Mouse (Mus musculus) lung, embryonic 16.5 days (tissue): ENCODE results near the gene Zfp839. TPM values are rescaled to one million over a fixed set of nuclear protein-coding genes. Genes with fewer than 3 reads are reported as not detected.

Experiments used
- ATAC-seq: fragments of 200-750 bp; cut with Nextera tagmentation; 2 replicates; pipeline ENCODE4 v1.8.0; 2017; ENCODE audit warnings: low read depth, mild to moderate bottlenecking, moderate library complexity
- H3K27ac ChIP-seq: fragments of 300-500 bp; sonication (generic); 2 replicates; pipeline ENCODE4 v1.5.1; 2014; ENCODE audit warnings: mild to moderate bottlenecking, control low read depth, low read length
- H3K27me3 ChIP-seq: fragments of 300-500 bp; sonication (generic); 2 replicates; pipeline ENCODE4 v1.6.1; 2014; ENCODE audit warnings: low read depth, low read length, mixed read lengths; ENCODE audit not compliant: control insufficient read depth, insufficient read depth
- H3K36me3 ChIP-seq: fragments of 300-500 bp; sonication (generic); 2 replicates; pipeline ENCODE4 v1.6.1; 2014; ENCODE audit warnings: low read length; ENCODE audit not compliant: control insufficient read depth, insufficient read depth
- H3K4me1 ChIP-seq: fragments of 300-500 bp; sonication (generic); replicated peaks from 2 replicates; pipeline ENCODE4 v1.6.1; 2014; ENCODE audit warnings: low read length, mixed read lengths; ENCODE audit not compliant: control insufficient read depth, insufficient read depth
- H3K4me2 ChIP-seq: fragments of 300-500 bp; sonication (generic); 2 replicates; pipeline ENCODE4 v1.6.1; 2014; ENCODE audit warnings: low read depth, low read length, control low read depth
- H3K4me3 ChIP-seq: fragments of 300-500 bp; sonication (generic); 2 replicates; pipeline ENCODE4 v1.5.1; 2014; ENCODE audit warnings: mild to moderate bottlenecking, low read length, control low read depth
- H3K9ac ChIP-seq: fragments of 300-500 bp; sonication (generic); 2 replicates; pipeline ENCODE4 v1.6.1; 2014; ENCODE audit warnings: low read length, control low read depth
- H3K9me3 ChIP-seq: fragments of 300-500 bp; sonication (generic); 2 replicates; pipeline ENCODE4 v1.6.1; 2016; ENCODE audit warnings: low read length; ENCODE audit not compliant: control insufficient read depth
- WGBS: fragments of 180-500 bp; shearing (Covaris S2); extraction: QIAGEN DNeasy Blood & Tissue Kit; methylation state at CpG from one replicate; pipeline ENCODE4 v1.1.7; 2014; 5-methylcytosine and 5-hydroxymethylcytosine counted together
- polyA plus RNA-seq: library from polyadenylated mRNA; unstranded; fragments of >200 nt; fragmentation: Nextera tagmentation; extraction: Ambion mirVana; gene quantifications from 2 replicates; pipeline ENCODE4 v1.2.1, GENCODE M21; 2015

Zfp839 gene
- 5.8 and 5.9 TPM in 2 replicates for polyA plus RNA-seq

DNA sequence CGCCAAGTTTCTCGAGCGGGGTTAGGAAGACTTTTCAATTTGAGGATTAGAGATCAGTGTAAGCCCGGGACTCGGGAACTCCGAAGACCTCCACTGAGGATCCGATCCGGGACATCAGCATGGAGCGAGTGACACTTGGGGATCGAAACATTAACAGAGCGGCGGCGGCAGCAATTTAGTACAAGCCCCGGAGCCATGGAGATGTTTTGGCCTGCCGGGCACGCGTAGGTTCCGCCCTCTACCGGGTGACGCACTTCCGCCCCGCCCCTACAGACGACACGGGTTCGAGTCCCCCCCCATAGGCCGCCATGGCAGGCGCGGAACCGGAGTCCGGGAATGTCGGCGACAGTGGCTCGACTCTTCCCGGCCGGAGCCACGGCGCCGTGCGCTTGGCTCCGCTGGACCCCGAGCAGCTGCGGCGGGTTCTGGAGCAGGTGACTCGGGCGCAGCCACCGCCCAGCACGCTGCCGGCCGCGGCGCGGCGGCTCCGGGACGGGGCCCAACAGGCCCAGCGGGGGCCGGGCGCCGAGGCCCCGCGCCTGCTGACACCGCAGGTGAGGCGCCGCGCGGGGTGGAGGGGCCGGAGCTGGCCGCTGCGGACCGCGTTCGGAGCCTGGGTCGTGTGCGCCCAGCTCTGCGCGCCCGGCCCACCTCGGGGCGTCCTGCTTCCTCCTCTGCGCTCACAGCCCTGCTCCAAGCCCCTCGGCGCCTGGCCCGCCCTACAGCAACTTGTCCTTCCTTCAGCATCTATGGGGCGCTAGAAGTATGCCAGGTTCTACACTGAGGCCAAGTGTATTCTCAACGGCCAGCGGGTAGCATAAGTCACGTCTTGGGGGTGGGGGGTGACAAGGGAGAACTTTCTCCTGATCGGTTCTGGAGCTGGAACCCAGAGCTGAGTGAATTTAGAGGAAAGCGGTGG, at the start of gene Zfp839:
Gene Zfp839, plus strand, starts transcription at position 244 of the 919 bp plus-strand sequence.
- Histone ChIP-seq H3K9me3 (no peaks in the 10 kb centered on the region), H3K27me3 (no peaks in the 10 kb centered on the region), H3K4me1 (peaks cover 17% of the 10 kb centered on the region), H3K4me2 (peak within 1 kb of the TSS; percentile 75), H3K9ac (peak within 1 kb of the TSS; percentile 87), H3K27ac (peak within 1 kb of the TSS; percentile 79), H3K36me3 (no peaks in the 10 kb centered on the region; the same call in 1 of the 2 replicates), H3K4me3 (peak within 1 kb of the TSS; percentile 83)
- peak; percentile 82 for ATAC-seq
- WGBS = under 1% methylated on average over 58 of the region's 89 CpGs

DNA sequence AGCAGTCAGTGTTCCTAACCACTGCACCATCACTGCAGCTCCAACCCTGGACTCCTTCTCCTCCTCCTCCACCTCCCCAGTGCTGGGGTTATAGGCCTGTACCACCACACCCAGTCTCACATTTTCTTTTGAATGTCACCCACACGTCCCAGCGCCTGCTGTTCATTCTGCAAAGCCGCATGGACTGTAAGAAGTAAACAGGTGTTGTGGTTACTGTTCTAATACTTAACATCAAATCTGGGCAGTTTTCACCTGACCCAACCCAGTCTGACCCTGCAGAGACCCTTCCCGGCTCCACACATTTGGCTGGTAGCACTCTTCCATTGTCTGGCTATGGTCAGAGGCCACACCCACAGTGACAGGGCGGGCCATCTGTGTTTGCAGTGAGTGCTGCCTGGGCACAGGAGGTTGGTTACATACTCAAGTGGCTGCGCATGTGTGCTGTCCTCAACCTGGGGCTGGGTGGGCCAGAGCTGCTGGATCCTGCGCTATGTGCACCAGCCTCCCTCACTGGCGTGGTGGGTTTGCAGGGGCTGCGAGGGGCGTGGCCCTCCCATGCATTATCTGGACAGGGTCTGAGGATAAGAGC, 48.1 kb upstream of the Zfp839 start:
- Histone ChIP-seq H3K27me3 (no peaks in the 10 kb centered on the region), H3K4me1 (peaks cover 2% of the 10 kb centered on the region; the same call in 1 of the 2 replicates), H3K4me3 (no peak overlapping the region), H3K9ac (no peak overlapping the region), H3K9me3 (no peaks in the 10 kb centered on the region), H3K4me2 (no peak overlapping the region), H3K36me3 (no peaks in the 10 kb centered on the region), H3K27ac (no peak overlapping the region)
- ATAC-seq = peak; percentile 41; the same call in 1 of the 2 replicates
- WGBS = 64% methylated on average over 10 of the region's 10 CpGs

DNA sequence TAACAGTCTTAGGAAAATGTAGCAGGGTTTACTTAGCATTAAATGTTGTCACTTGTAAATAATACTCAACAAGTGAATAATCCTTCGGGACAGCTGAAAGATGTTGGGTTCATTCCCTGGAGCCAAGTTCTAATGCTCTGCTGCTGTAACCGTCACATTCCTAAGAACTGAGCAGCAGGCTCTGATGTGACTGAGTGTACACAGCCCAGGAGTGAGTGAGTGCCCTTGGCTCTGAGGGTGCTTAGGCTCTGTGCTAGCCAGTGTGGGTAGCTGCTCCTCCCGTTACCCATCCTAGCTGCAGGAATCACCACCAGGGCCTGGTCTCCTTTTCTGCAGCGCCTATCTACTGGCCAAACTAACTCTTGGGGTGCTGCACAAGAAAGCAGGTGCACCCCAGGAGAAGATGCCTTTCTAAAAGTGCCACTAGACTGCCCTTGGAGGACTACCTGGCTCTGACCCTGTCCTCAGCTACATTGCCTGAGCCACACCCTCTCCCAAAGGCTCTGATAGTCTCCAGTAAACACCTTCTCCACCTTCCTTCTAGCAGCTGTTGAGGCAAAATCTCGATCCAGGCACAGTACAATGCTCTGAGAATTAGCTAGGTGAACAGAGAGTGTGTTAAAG, 47.3 kb upstream of the Zfp839 start:
- no peak; the same call in 1 of the 2 replicates for ATAC-seq
- peaks cover 2% of the 10 kb centered on the region; the same call in 1 of the 2 replicates for H3K4me1 ChIP-seq
- H3K4me3 ChIP-seq = no peak overlapping the region
- no peak overlapping the region for H3K27ac ChIP-seq
- 69% methylated on average over 5 of the region's 5 CpGs for WGBS
- no peaks in the 10 kb centered on the region for H3K27me3 ChIP-seq
- H3K9me3 ChIP-seq = no peaks in the 10 kb centered on the region
- no peak overlapping the region for H3K4me2 ChIP-seq
- H3K9ac ChIP-seq = no peak overlapping the region
- no peaks in the 10 kb centered on the region for H3K36me3 ChIP-seq

DNA sequence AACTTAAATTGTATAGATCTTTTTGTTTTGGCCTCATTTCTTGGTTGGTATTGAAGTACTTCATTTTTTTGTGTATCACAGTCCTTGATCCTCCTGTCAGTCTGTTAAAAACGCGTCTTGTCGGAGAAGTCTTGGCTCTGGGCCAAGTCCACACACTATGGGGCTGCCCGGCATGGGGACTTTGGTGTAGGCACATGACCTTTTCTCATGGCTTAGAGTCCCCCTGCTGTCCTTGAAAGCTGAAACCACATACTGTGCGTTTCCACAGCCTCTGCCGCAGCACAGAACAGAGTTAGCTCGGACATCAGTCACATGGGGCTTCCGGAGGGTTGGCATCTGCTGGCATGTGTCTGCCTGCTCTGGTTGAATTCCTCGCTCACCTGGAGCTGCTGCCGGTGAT, 45.8 kb upstream of the Zfp839 start:
- Histone ChIP-seq H3K9me3 (no peaks in the 10 kb centered on the region), H3K4me2 (no peak overlapping the region), H3K9ac (no peak overlapping the region), H3K27ac (no peak overlapping the region), H3K4me3 (no peak overlapping the region), H3K4me1 (peaks cover 8% of the 10 kb centered on the region; the same call in 1 of the 2 replicates), H3K27me3 (no peaks in the 10 kb centered on the region), H3K36me3 (no peaks in the 10 kb centered on the region)
- ATAC-seq = no peak; the same call in 1 of the 2 replicates
- WGBS = 25% methylated on average over 10 of the region's 10 CpGs

DNA sequence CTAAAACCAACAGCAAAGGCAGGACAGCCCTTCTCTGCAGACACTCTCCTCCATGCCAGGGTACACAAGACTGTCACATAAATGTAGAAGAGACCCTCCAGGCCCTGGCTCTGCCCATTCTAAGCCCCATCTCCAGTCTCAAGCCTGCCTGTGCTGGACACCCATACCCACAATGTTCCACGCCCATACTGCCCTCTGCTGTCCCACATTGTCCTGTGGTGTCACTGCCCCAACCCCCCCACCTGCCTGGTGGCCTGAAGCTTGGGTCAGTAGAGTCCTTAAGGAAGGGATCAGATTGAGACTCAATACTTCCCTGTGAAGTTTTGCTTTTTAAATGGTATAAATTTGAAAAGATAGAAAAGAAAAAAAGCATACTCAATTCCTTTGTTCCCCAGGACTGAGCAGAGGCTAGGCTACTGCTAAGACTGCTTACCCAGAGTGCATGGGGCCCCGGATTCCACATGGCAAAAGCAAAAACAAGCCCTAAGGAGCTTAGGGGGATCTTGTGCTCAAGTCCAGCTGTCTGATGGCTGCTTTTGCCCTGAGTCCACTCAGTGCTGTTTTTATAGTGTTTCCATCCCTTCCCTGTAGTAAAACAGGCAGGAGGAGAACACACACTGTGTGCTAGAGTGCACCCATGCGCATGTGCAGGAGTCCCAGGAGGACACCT, 43.6 kb upstream of the Zfp839 start:
- no peak overlapping the region for H3K9ac ChIP-seq
- H3K36me3 ChIP-seq = no peaks in the 10 kb centered on the region
- no peaks in the 10 kb centered on the region for H3K27me3 ChIP-seq
- no peak overlapping the region for H3K4me3 ChIP-seq
- ATAC-seq = no peak
- 83% methylated on average over 3 of the region's 3 CpGs for WGBS
- no peak overlapping the region for H3K27ac ChIP-seq
- no peak overlapping the region for H3K4me2 ChIP-seq
- H3K9me3 ChIP-seq = no peaks in the 10 kb centered on the region
- H3K4me1 ChIP-seq = peaks cover 8% of the 10 kb centered on the region; the same call in 1 of the 2 replicates

DNA sequence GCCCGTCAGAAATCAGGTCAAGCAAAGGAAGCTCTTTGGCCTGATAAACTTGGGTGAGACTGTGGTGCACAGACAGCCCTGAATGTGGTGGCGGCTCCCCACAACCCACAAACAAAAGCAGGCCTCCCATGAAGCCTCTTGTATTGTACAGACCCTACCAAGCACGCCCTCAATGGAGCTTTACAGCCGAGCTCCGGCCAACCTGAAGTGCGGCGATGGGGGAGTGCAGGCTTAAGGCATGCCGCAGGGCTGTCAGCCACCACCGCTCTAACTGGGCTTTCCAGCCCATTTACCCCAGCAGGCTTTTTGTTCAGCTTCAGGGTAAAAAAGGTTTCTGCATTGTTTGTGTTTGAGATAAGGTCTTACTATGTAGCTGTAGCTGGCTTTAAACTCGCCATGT, 41.6 kb upstream of the Zfp839 start:
- no peak overlapping the region for H3K9ac ChIP-seq
- 74% methylated on average over 10 of the region's 10 CpGs for WGBS

DNA sequence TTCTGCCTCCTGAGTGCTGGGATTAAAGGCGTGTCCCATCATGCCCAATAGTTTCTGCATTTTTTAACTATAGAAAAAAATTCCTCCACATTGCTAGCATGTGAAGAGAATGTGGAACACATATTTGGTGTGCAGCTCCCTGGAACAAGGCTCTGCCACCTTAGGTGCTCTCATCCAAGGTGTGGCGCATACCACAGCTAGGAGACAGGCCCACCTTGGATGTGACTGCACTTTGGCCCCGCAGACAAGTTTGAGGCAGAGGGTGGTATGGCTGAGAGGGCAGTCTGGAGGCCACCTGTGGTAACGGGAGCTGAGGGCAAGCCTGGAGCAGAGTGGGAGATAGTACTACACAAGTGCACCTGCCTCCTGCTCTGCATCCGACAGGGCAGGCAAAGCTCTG, 41.2 kb upstream of the Zfp839 start:
- Histone ChIP-seq H3K4me1 (peaks cover 8% of the 10 kb centered on the region; the same call in 1 of the 2 replicates), H3K9ac (no peak overlapping the region), H3K27ac (peak overlapping the region; percentile 82), H3K4me3 (no peak overlapping the region), H3K36me3 (no peaks in the 10 kb centered on the region), H3K27me3 (no peaks in the 10 kb centered on the region), H3K9me3 (no peaks in the 10 kb centered on the region), H3K4me2 (no peak overlapping the region)
- peak; percentile 58 for ATAC-seq
- WGBS = 74% methylated on average over 5 of the region's 5 CpGs

More for the DNA sequence above, 41.6 kb upstream of the Zfp839 start:
- Histone ChIP-seq H3K9me3 (no peaks in the 10 kb centered on the region), H3K27ac (peak overlapping the region; percentile 82), H3K4me2 (no peak overlapping the region), H3K4me1 (peaks cover 8% of the 10 kb centered on the region; the same call in 1 of the 2 replicates), H3K27me3 (no peaks in the 10 kb centered on the region), H3K36me3 (no peaks in the 10 kb centered on the region), H3K4me3 (no peak overlapping the region)
- ATAC-seq = 0 out of 2 replicates have a peak, but pooled peaks have one; percentile 11

DNA sequence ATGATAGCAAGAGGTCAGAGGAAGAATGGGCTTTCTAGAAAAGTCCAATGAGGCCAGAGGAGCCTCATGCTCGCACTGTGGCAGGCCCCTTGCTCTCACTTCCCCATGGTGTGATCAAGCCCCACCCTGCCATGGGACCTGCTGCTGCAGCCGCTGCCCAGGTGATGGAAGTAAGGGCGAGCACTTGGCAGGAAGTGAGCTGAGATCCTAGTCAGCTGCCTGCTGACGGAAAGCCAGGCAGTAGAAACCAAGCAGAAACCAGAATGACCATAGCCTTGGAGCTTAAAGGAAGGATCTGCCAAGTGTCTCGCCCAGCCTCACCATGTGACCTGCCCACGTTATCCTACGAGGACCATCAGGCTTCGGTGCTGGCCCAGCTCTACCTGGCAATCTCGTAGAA, 36.9 kb upstream of the Zfp839 start:
- Histone ChIP-seq H3K27me3 (no peaks in the 10 kb centered on the region), H3K36me3 (no peaks in the 10 kb centered on the region), H3K4me2 (no peak overlapping the region), H3K27ac (no peak overlapping the region), H3K9me3 (no peaks in the 10 kb centered on the region), H3K9ac (no peak overlapping the region), H3K4me3 (no peak overlapping the region), H3K4me1 (peaks cover 4% of the 10 kb centered on the region; the same call in 1 of the 2 replicates)
- no peak for ATAC-seq
- WGBS = 83% methylated on average over 9 of the region's 9 CpGs
